Mouse (Mus musculus) megakaryocyte-erythroid progenitor cell, adult 5-6 weeks (primary cell): ENCODE data around the gene Mcrs1. TPM values are rescaled to one million over a fixed set of nuclear protein-coding genes. Genes with fewer than 3 reads are reported as not detected.

Source experiments
- ATAC-seq: replicated peaks from 2 replicates; pipeline ENCODE4 v1.8.0; 2016; ENCODE audit warnings: mild to moderate bottlenecking, inconsistent platforms; ENCODE audit not compliant: severe bottlenecking, poor library complexity, low FRiP score, low TSS enrichment
- total RNA-seq, 2 experiments: library from RNA; stranded (forward) in 1 of 2; stranded (reverse) in 1 of 2; fragments of 200-1000, 215-1000 nt in 1 of 2; fragments of >200 nt in 1 of 2; fragmentation: Nextera tagmentation in 1 of 2; gene quantifications; 2 replicates each; pipeline ENCODE4 v1.2.3; 2014 to 2017

The Mcrs1 gene
- 59.7 and 60.4 TPM in 2 replicates for total RNA-seq (2014; fragmentation: Nextera tagmentation)
- 23.4 and 35.3 TPM in 2 replicates for total RNA-seq (2017)

GRCm38 (mm10) chr15:99251626-99252380, at the start of gene Mcrs1:
Mcrs1 (minus strand) TSS chr15:99251961.
- ATAC-seq, result peak; percentile 94

- ATAC-seq, result no peak
Measured at GRCm38 (mm10) chr15:99296213-99296612, 44.5 kb upstream of the Mcrs1 start.

- ATAC-seq, result 0 out of 2 replicates have a peak, but pooled peaks have one; percentile 30
Measured at GRCm38 (mm10) chr15:99295484-99295981, 43.8 kb upstream of the Mcrs1 start, which contains the start of gene Fam186b. Fam186b (minus strand) TSS chr15:99295888.

GRCm38 (mm10) chr15:99294813-99295374, 43.1 kb upstream of the Mcrs1 start, which contains the start of gene Prpf40b:
Prpf40b (plus strand) TSS chr15:99295087.
- peak; percentile 87 for ATAC-seq

GRCm38 (mm10) chr15:99294287-99294686, 42.5 kb upstream of the Mcrs1 start:
- ATAC-seq, result peak; percentile 42

- no peak for ATAC-seq
Measured at GRCm38 (mm10) chr15:99290586-99290985, 38.8 kb upstream of the Mcrs1 start.

GRCm38 (mm10) chr15:99285189-99285535, 33.4 kb upstream of the Mcrs1 start:
- peak; percentile 81 for ATAC-seq

GRCm38 (mm10) chr15:99284527-99285188, 32.9 kb upstream of the Mcrs1 start:
- peak; percentile 84 for ATAC-seq

GRCm38 (mm10) chr15:99283456-99283855, 31.7 kb upstream of the Mcrs1 start:
- no peak for ATAC-seq

GRCm38 (mm10) chr15:99278271-99278670, 26.5 kb upstream of the Mcrs1 start:
- no peak for ATAC-seq

GRCm38 (mm10) chr15:99276095-99276494, 24.3 kb upstream of the Mcrs1 start:
- ATAC-seq, result no peak

GRCm38 (mm10) chr15:99265679-99266078, 13.9 kb upstream of the Mcrs1 start:
- peak; percentile 95 for ATAC-seq

GRCm38 (mm10) chr15:99264363-99264762, 12.6 kb upstream of the Mcrs1 start:
- ATAC-seq, result no peak

GRCm38 (mm10) chr15:99262702-99263101, 10.9 kb upstream of the Mcrs1 start:
- ATAC-seq, result no peak

GRCm38 (mm10) chr15:99259730-99260252, 8.0 kb upstream of the Mcrs1 start:
- ATAC-seq, result peak; percentile 90

GRCm38 (mm10) chr15:99259167-99259729, 7.5 kb upstream of the Mcrs1 start:
- peak; percentile 16 for ATAC-seq

- no peak for ATAC-seq
Measured at GRCm38 (mm10) chr15:99255241-99255749, 3.5 kb upstream of the Mcrs1 start.

GRCm38 (mm10) chr15:99254477-99255005, 2.8 kb upstream of the Mcrs1 start:
- ATAC-seq, result no peak

GRCm38 (mm10) chr15:99253772-99254171, 2.0 kb upstream of the Mcrs1 start:
- no peak for ATAC-seq
